Mouse (Mus musculus) midbrain, embryonic 12.5 days (tissue): ENCODE results near the gene Tymp. TPM values are rescaled to one million over a fixed set of nuclear protein-coding genes. Genes with fewer than 3 reads are reported as not detected.

Source experiments
- polyA plus RNA-seq: library from polyadenylated mRNA; unstranded; fragments of >200 nt; fragmentation: Nextera tagmentation; extraction: Ambion mirVana; gene quantifications from 2 replicates; pipeline ENCODE4 v1.2.1, GENCODE M21; 2016

Tymp gene
- polyA plus RNA-seq, 1 experiment from 2014 or later: 1.9 TPM

Other genes starting within 250 kb of the Tymp start
- 20.3 and 25.1 TPM in 2 replicates for gene Hdac10, start 248.3 kb downstream of the Tymp start, polyA plus RNA-seq
- 14.5 and 20.1 TPM in 2 replicates for gene Mapk12, start 236.3 kb downstream of the Tymp start, polyA plus RNA-seq
- 45.7 and 50.2 TPM in 2 replicates for gene Mapk11, start 227.4 kb downstream of the Tymp start, polyA plus RNA-seq
- 164 and 170 TPM in 2 replicates for gene Plxnb2, start 196.3 kb downstream of the Tymp start, polyA plus RNA-seq
- gene Dennd6b, start 180.5 kb downstream of the Tymp start, polyA plus RNA-seq: 53.3 and 58.6 TPM in 2 replicates
- gene Ppp6r2, start 165.5 kb downstream of the Tymp start, polyA plus RNA-seq: 63.7 and 68.5 TPM in 2 replicates
- 91.7 and 94.0 TPM in 2 replicates for gene Sbf1, start 61.7 kb downstream of the Tymp start, polyA plus RNA-seq
- gene Adm2, start 54.3 kb downstream of the Tymp start, polyA plus RNA-seq: not detected in 2 replicates
- gene Miox, start 42.6 kb downstream of the Tymp start, polyA plus RNA-seq: not detected in 2 replicates
- gene Lmf2, start 21.4 kb downstream of the Tymp start, polyA plus RNA-seq: 44.3 and 48.8 TPM in 2 replicates
- 164 and 170 TPM in 2 replicates for gene Ncaph2, start 21.3 kb downstream of the Tymp start, polyA plus RNA-seq
- gene Sco2, start 3.2 kb downstream of the Tymp start, polyA plus RNA-seq: 5.8 TPM in 2 replicates
- 0.51 and 1.2 TPM in 2 replicates for gene Odf3b, start 2.2 kb upstream of the Tymp start, polyA plus RNA-seq
- gene Klhdc7b, start 7.9 kb upstream of the Tymp start, polyA plus RNA-seq: not detected in 2 replicates
- gene Syce3, start 33.5 kb upstream of the Tymp start, polyA plus RNA-seq: not detected in 2 replicates
- 0.90 and 1.1 TPM in 2 replicates for gene Cpt1b, start 48.8 kb upstream of the Tymp start, polyA plus RNA-seq
- 5.7 and 7.0 TPM in 2 replicates for gene C730034F03Rik, start 52.5 kb upstream of the Tymp start, polyA plus RNA-seq
- gene Gm44502, start 52.7 kb upstream of the Tymp start, polyA plus RNA-seq: not detected in 2 replicates
- 67.5 and 68.0 TPM in 2 replicates for gene Chkb, start 52.9 kb upstream of the Tymp start, polyA plus RNA-seq
- 54.9 and 58.7 TPM in 2 replicates for gene Mapk8ip2, start 76.9 kb upstream of the Tymp start, polyA plus RNA-seq
- gene Arsa, start 100.4 kb upstream of the Tymp start, polyA plus RNA-seq: 13.7 and 14.1 TPM in 2 replicates
- 6.9 and 8.0 TPM in 2 replicates for gene Shank3, start 122.6 kb upstream of the Tymp start, polyA plus RNA-seq
- gene Acr, start 191.3 kb upstream of the Tymp start, polyA plus RNA-seq: 0.74 and 1.3 TPM in 2 replicates
- 70.5 and 77.8 TPM in 2 replicates for gene Rabl2, start 214.9 kb upstream of the Tymp start, polyA plus RNA-seq